Mouse (Mus musculus) midbrain, embryonic 11.5 days (tissue): Measurements from ENCODE around the gene Phactr2. TPM values are rescaled to one million over a fixed set of nuclear protein-coding genes. Genes with fewer than 3 reads are reported as not detected.

Source experiments
- ATAC-seq: fragments of 200-750 bp; cut with Nextera tagmentation; 2 replicates; pipeline ENCODE4 v1.8.0; 2017; ENCODE audit warnings: moderate TSS enrichment, moderate library complexity; ENCODE audit not compliant: low FRiP score
- DNase-seq: peaks from one replicate; pipeline ENCODE4 v3.0.0; 2015; ENCODE audit warnings: low spot score; ENCODE audit errors: missing footprints
- H3K27ac ChIP-seq: fragments of 300-500 bp; sonication (generic); 2 replicates; pipeline ENCODE4 v1.5.1; 2014; ENCODE audit warnings: low read depth, low read length
- H3K27me3 ChIP-seq: fragments of 300-500 bp; sonication (generic); 2 replicates; pipeline ENCODE4 v1.6.1; 2014; ENCODE audit warnings: mild to moderate bottlenecking, low read length, moderate library complexity, mixed read lengths; ENCODE audit not compliant: control insufficient read depth, insufficient read depth
- H3K36me3 ChIP-seq: fragments of 300-500 bp; sonication (generic); 2 replicates; pipeline ENCODE4 v1.6.1; 2014; ENCODE audit warnings: mild to moderate bottlenecking, low read length, moderate library complexity, mixed read lengths; ENCODE audit not compliant: control insufficient read depth, insufficient read depth
- H3K4me1 ChIP-seq: fragments of 300-500 bp; sonication (generic); 2 replicates; pipeline ENCODE4 v1.6.1; 2014; ENCODE audit warnings: low read length; ENCODE audit not compliant: control insufficient read depth, insufficient read depth
- H3K4me2 ChIP-seq: fragments of 300-500 bp; sonication (generic); 2 replicates; pipeline ENCODE4 v1.6.1; 2014; ENCODE audit warnings: mild to moderate bottlenecking, moderate library complexity
- H3K4me3 ChIP-seq: fragments of 300-500 bp; sonication (generic); 2 replicates; pipeline ENCODE4 v1.5.1; 2014; ENCODE audit warnings: low read depth, low read length
- H3K9ac ChIP-seq: fragments of 300-500 bp; sonication (generic); 2 replicates; pipeline ENCODE4 v1.6.1; 2014; ENCODE audit warnings: low read length
- H3K9me3 ChIP-seq: fragments of 300-500 bp; sonication (generic); 2 replicates; pipeline ENCODE4 v1.6.1; 2016; ENCODE audit warnings: low read length; ENCODE audit not compliant: control insufficient read depth
- WGBS: fragments of 180-500 bp; shearing (Covaris S2); extraction: QIAGEN DNeasy Blood & Tissue Kit; methylation state at CpG from one replicate; pipeline ENCODE4 v1.1.7; 2014; 5-methylcytosine and 5-hydroxymethylcytosine counted together
- polyA plus RNA-seq: library from polyadenylated mRNA; unstranded; fragments of >200 nt; fragmentation: Nextera tagmentation; extraction: Ambion mirVana; gene quantifications from 2 replicates; pipeline ENCODE4 v1.2.1, GENCODE M21; 2014

Gene Phactr2
- polyA plus RNA-seq, 1 experiment from 2014 or later = 13.7 TPM

GRCm38 (mm10) chr10:13288296-13288695 is 185.9 kb downstream of the Phactr2 start:
- 94% methylated on average over 5 of the region's 5 CpGs for WGBS
- Histone ChIP-seq H3K9me3 (no peaks in the 10 kb centered on the region), H3K9ac (no peak overlapping the region), H3K27ac (no peak overlapping the region), H3K4me3 (no peak overlapping the region), H3K4me1 (no peaks in the 10 kb centered on the region), H3K4me2 (no peak overlapping the region), H3K27me3 (no peaks in the 10 kb centered on the region), H3K36me3 (no peaks in the 10 kb centered on the region)
- ATAC-seq (no peak), DNase-seq (no peak)

GRCm38 (mm10) chr10:13283441-13283840 is 190.8 kb downstream of the Phactr2 start:
- no peaks in the 10 kb centered on the region for H3K9me3 ChIP-seq
- no peak overlapping the region for H3K4me3 ChIP-seq
- no peaks in the 10 kb centered on the region for H3K36me3 ChIP-seq
- no peak overlapping the region for H3K4me2 ChIP-seq
- no peak for DNase-seq
- no peak for ATAC-seq
- H3K27ac ChIP-seq = no peak overlapping the region
- WGBS = 76% methylated on average over 4 of the region's 4 CpGs
- H3K4me1 ChIP-seq = no peaks in the 10 kb centered on the region
- H3K9ac ChIP-seq = no peak overlapping the region
- H3K27me3 ChIP-seq = no peaks in the 10 kb centered on the region

GRCm38 (mm10) chr10:13280298-13280853 is 193.8 kb downstream of the Phactr2 start:
- whole genome bisulfite sequencing = 87% methylated on average over 6 of the region's 6 CpGs
- DNase-seq = no peak
- Histone ChIP-seq H3K36me3 (no peaks in the 10 kb centered on the region), H3K4me3 (no peak overlapping the region), H3K9ac (no peak overlapping the region), H3K4me2 (no peak overlapping the region), H3K4me1 (no peaks in the 10 kb centered on the region), H3K27ac (no peak overlapping the region), H3K27me3 (no peaks in the 10 kb centered on the region), H3K9me3 (no peaks in the 10 kb centered on the region)
- ATAC-seq = no peak

- Histone ChIP-seq H3K9ac (no peak overlapping the region), H3K27me3 (no peaks in the 10 kb centered on the region), H3K36me3 (no peaks in the 10 kb centered on the region), H3K9me3 (no peaks in the 10 kb centered on the region), H3K4me1 (no peaks in the 10 kb centered on the region), H3K4me2 (no peak overlapping the region), H3K27ac (no peak overlapping the region), H3K4me3 (no peak overlapping the region)
- DNase-seq (no peak), ATAC-seq (no peak)
- 89% methylated on average over 5 of the region's 5 CpGs for WGBS
These were observed 197.9 kb downstream of the Phactr2 start for GRCm38 (mm10) chr10:13276298-13276697.

GRCm38 (mm10) chr10:13275152-13275551 is 199.1 kb downstream of the Phactr2 start:
- DNase-seq = no peak
- 87% methylated on average over 6 of the region's 6 CpGs for WGBS
- no peaks in the 10 kb centered on the region for H3K27me3 ChIP-seq
- no peak for ATAC-seq
- no peaks in the 10 kb centered on the region for H3K9me3 ChIP-seq
- H3K9ac ChIP-seq = no peak overlapping the region
- H3K36me3 ChIP-seq = no peaks in the 10 kb centered on the region
- H3K27ac ChIP-seq = no peak overlapping the region
- no peak overlapping the region for H3K4me2 ChIP-seq
- no peak overlapping the region for H3K4me3 ChIP-seq
- H3K4me1 ChIP-seq = no peaks in the 10 kb centered on the region

- 89% methylated on average over 4 of the region's 4 CpGs for WGBS
- Histone ChIP-seq H3K4me1 (no peaks in the 10 kb centered on the region), H3K36me3 (no peaks in the 10 kb centered on the region), H3K9me3 (no peaks in the 10 kb centered on the region), H3K27me3 (no peaks in the 10 kb centered on the region), H3K27ac (no peak overlapping the region), H3K9ac (no peak overlapping the region), H3K4me3 (no peak overlapping the region), H3K4me2 (no peak overlapping the region)
- no peak for ATAC-seq
- no peak for DNase-seq
These were observed 199.5 kb downstream of the Phactr2 start for GRCm38 (mm10) chr10:13274699-13275098.

GRCm38 (mm10) chr10:13273756-13274155 is 200.5 kb downstream of the Phactr2 start:
- no peaks in the 10 kb centered on the region for H3K27me3 ChIP-seq
- H3K4me1 ChIP-seq = no peaks in the 10 kb centered on the region
- DNase-seq = no peak
- ATAC-seq = no peak
- no peak overlapping the region for H3K4me2 ChIP-seq
- no peak overlapping the region for H3K27ac ChIP-seq
- no peak overlapping the region for H3K4me3 ChIP-seq
- no peak overlapping the region for H3K9ac ChIP-seq
- H3K9me3 ChIP-seq = no peaks in the 10 kb centered on the region
- 89% methylated on average over 1 of the region's 1 CpGs for WGBS
- no peaks in the 10 kb centered on the region for H3K36me3 ChIP-seq

GRCm38 (mm10) chr10:13271716-13272115 is 202.5 kb downstream of the Phactr2 start:
- Histone ChIP-seq H3K4me1 (no peaks in the 10 kb centered on the region), H3K4me2 (no peak overlapping the region), H3K9ac (no peak overlapping the region), H3K27ac (no peak overlapping the region), H3K4me3 (no peak overlapping the region), H3K9me3 (no peaks in the 10 kb centered on the region), H3K27me3 (no peaks in the 10 kb centered on the region), H3K36me3 (no peaks in the 10 kb centered on the region)
- ATAC-seq (no peak), DNase-seq (no peak)
- whole genome bisulfite sequencing = 90% methylated on average over 8 of the region's 8 CpGs

- peak; percentile 21 for DNase-seq
- no peaks in the 10 kb centered on the region for H3K36me3 ChIP-seq
These were observed 203.1 kb downstream of the Phactr2 start for GRCm38 (mm10) chr10:13271099-13271498.

More at GRCm38 (mm10) chr10:13271099-13271498, 203.1 kb downstream of the Phactr2 start:
- no peaks in the 10 kb centered on the region for H3K9me3 ChIP-seq
- no peak for ATAC-seq
- 93% methylated on average over 7 of the region's 7 CpGs for WGBS
- no peaks in the 10 kb centered on the region for H3K4me1 ChIP-seq
- H3K27me3 ChIP-seq = no peaks in the 10 kb centered on the region
- H3K4me3 ChIP-seq = no peak overlapping the region
- no peak overlapping the region for H3K27ac ChIP-seq
- no peak overlapping the region for H3K4me2 ChIP-seq
- H3K9ac ChIP-seq = no peak overlapping the region
